Mouse (Mus musculus): ENCODE data around the gene Kctd18. TPM values are rescaled to one million over a fixed set of nuclear protein-coding genes. Genes with fewer than 3 reads are reported as not detected.

Gene Kctd18
- polyA plus RNA-seq, 1 experiment from 2014 or later, result 12.9 TPM

DNA sequence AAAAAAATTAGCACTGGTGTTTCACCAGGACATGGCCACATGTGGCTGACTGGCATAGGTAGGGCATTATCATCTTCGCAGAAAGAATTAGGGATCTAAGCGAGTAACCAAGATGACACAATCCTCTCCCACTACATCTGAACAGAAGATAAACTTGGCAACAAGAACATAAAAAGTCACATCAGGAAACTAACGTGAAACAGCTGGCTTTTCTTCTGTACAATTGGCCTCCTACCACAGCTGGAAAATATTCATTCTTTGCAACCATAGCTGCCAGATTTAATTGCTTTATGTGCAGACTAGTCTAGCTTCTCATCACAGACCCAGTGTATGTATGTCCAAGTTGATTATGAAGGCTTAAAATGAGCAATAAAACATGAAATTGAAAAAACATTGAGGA lies 112.8 kb downstream of the Kctd18 start:
- 50% methylated on average over 3 of the region's 3 CpGs for WGBS
- ATAC-seq (replicated peaks; ENCODE audit: low FRiP score, low TSS enrichment, low read depth) (no peak), DNase-seq (ENCODE audit: low spot score) (no peak)

More for the DNA sequence above, 112.8 kb downstream of the Kctd18 start:
- Histone ChIP-seq H3K9ac (ENCODE audit: low read length) (no peak overlapping the region), H3K4me2 (ENCODE audit: low read length) (no peak overlapping the region), H3K27me3 (replicated peaks; ENCODE audit: control insufficient read depth, insufficient read depth, low read length) (no peaks in the 10 kb centered on the region), H3K27ac (ENCODE audit: low read depth) (no peak overlapping the region), H3K9me3 (ENCODE audit: control insufficient read depth, low read length) (no peaks in the 10 kb centered on the region), H3K36me3 (ENCODE audit: control insufficient read depth, insufficient read depth, low read length) (peaks cover 27% of the 10 kb centered on the region), H3K4me3 (ENCODE audit: low read depth, low read length) (no peak overlapping the region), H3K4me1 (replicated peaks; ENCODE audit: control insufficient read depth, insufficient read depth, low read length) (0 out of 2 replicates have a peak, but pooled peaks cover 2% of the 10 kb centered on the region)

Other genes starting within 250 kb of the Kctd18 start
- gene Spats2l, start 244.8 kb downstream of the Kctd18 start, polyA plus RNA-seq (2014; fragmentation: Nextera tagmentation; extraction: Ambion mirVana), result 77.3 and 82.5 TPM in 2 replicates
- 16.5 and 18.1 TPM in 2 replicates for gene Sgo2a, start 23.0 kb downstream of the Kctd18 start, polyA plus RNA-seq (2014; fragmentation: Nextera tagmentation; extraction: Ambion mirVana)
- 0.05 and 0.13 TPM in 2 replicates for gene Aox1, start 11.0 kb upstream of the Kctd18 start, polyA plus RNA-seq (2014; fragmentation: Nextera tagmentation; extraction: Ambion mirVana)
- 0.42 and 0.46 TPM in 2 replicates for gene Aox3, start 94.2 kb upstream of the Kctd18 start, polyA plus RNA-seq (2014; fragmentation: Nextera tagmentation; extraction: Ambion mirVana)
- 0.28 and 0.87 TPM in 2 replicates for gene Aox4, start 191.4 kb upstream of the Kctd18 start, polyA plus RNA-seq (2014; fragmentation: Nextera tagmentation; extraction: Ambion mirVana)

Measured in intestine, embryonic 14.5 days (tissue).